Mouse (Mus musculus): ENCODE data around the gene Lrrc8d. TPM values are rescaled to one million over a fixed set of nuclear protein-coding genes. Genes with fewer than 3 reads are reported as not detected.
"Not testable (repeated sequence)": the region's sequence is repeated elsewhere in the genome, so short reads cannot be mapped to it uniquely, and the experiment has no call there.

The Lrrc8d gene
- total and polyA plus RNA-seq, 2 experiments from 2014 or later, result 16.8 to 37.2 TPM

- Histone ChIP-seq H3K4me3 (ENCODE audit: low read depth, low read length) (no peak overlapping the region), H3K9me3 (ENCODE audit: low read length) (no peaks in the 10 kb centered on the region), H3K4me2 (ENCODE audit: low read depth) (no peak overlapping the region), H3K27ac (ENCODE audit: low read depth, low read length) (no peak overlapping the region), H3K4me1 (ENCODE audit: insufficient read depth) (no peaks in the 10 kb centered on the region), H3K9ac (no peak overlapping the region), H3K36me3 (ENCODE audit: insufficient read depth) (no peaks in the 10 kb centered on the region), H3K27me3 (ENCODE audit: insufficient read depth, low read length) (no peaks in the 10 kb centered on the region)
- WGBS, result 31% methylated on average over 14 of the region's 14 CpGs
- peak; percentile 86 for TF ChIP-seq CTCF (IDR thresholded peaks at IDR 0.05; ENCODE audit: low read depth)
- ATAC-seq, result peak; percentile 74; the same call in 1 of the 2 replicates
- peak; percentile 91 for DNase-seq
Observed at GRCm38 (mm10) chr5:105684861-105685600, 14.7 kb upstream of the Lrrc8d start.

- 85% methylated on average over 6 of the region's 7 CpGs for WGBS
- not testable (repeated sequence) for ATAC-seq; H3K9me3 ChIP-seq (ENCODE audit: low read length); H3K9ac ChIP-seq; H3K27me3 ChIP-seq (ENCODE audit: insufficient read depth, low read length); H3K4me3 ChIP-seq (ENCODE audit: low read depth, low read length); DNase-seq; H3K27ac ChIP-seq (ENCODE audit: low read depth, low read length); H3K4me1 ChIP-seq (ENCODE audit: insufficient read depth); H3K36me3 ChIP-seq (ENCODE audit: insufficient read depth); H3K4me2 ChIP-seq (ENCODE audit: low read depth)
Observed at GRCm38 (mm10) chr5:105685780-105686305, 13.9 kb upstream of the Lrrc8d start.

GRCm38 (mm10) chr5:105686331-105686995 lies 13.3 kb upstream of the Lrrc8d start:
- no peak overlapping the region for H3K4me2 ChIP-seq (ENCODE audit: low read depth)
- H3K9ac ChIP-seq, result no peak overlapping the region
- DNase-seq (peak; percentile 18), ATAC-seq (peak; percentile 54; the same call in 1 of the 2 replicates)
- H3K27me3 ChIP-seq (ENCODE audit: insufficient read depth, low read length), result no peaks in the 10 kb centered on the region
- H3K36me3 ChIP-seq (ENCODE audit: insufficient read depth), result no peaks in the 10 kb centered on the region
- H3K4me1 ChIP-seq (ENCODE audit: insufficient read depth), result no peaks in the 10 kb centered on the region
- H3K9me3 ChIP-seq (ENCODE audit: low read length), result no peaks in the 10 kb centered on the region
- peak; percentile 53 for TF ChIP-seq CTCF (IDR thresholded peaks at IDR 0.05; ENCODE audit: low read depth)
- no peak overlapping the region for H3K27ac ChIP-seq (ENCODE audit: low read depth, low read length)
- H3K4me3 ChIP-seq (ENCODE audit: low read depth, low read length), result no peak overlapping the region
- 56% methylated on average over 12 of the region's 12 CpGs for WGBS

- DNase-seq (no peak), ATAC-seq (no peak)
- H3K27me3 ChIP-seq (ENCODE audit: insufficient read depth, low read length), result no peaks in the 10 kb centered on the region
- H3K27ac ChIP-seq (ENCODE audit: low read depth, low read length), result no peak overlapping the region
- H3K36me3 ChIP-seq (ENCODE audit: insufficient read depth), result no peaks in the 10 kb centered on the region
- H3K4me2 ChIP-seq (ENCODE audit: low read depth), result no peak overlapping the region
- H3K4me3 ChIP-seq (ENCODE audit: low read depth, low read length), result no peak overlapping the region
- no peak overlapping the region for H3K9ac ChIP-seq
- TF ChIP-seq CTCF (IDR thresholded peaks at IDR 0.05; ENCODE audit: low read depth), result no peak
- H3K9me3 ChIP-seq (ENCODE audit: low read length), result no peaks in the 10 kb centered on the region
- 65% methylated on average over 10 of the region's 10 CpGs for WGBS
- H3K4me1 ChIP-seq (ENCODE audit: insufficient read depth), result no peaks in the 10 kb centered on the region
Observed at GRCm38 (mm10) chr5:105690502-105691454, 9.0 kb upstream of the Lrrc8d start.

GRCm38 (mm10) chr5:105691645-105692044 lies 8.1 kb upstream of the Lrrc8d start:
- no peaks in the 10 kb centered on the region for H3K9me3 ChIP-seq (ENCODE audit: low read length)
- ATAC-seq (no peak), DNase-seq (no peak)
- H3K4me2 ChIP-seq (ENCODE audit: low read depth), result no peak overlapping the region
- H3K36me3 ChIP-seq (ENCODE audit: insufficient read depth), result no peaks in the 10 kb centered on the region
- 89% methylated on average over 7 of the region's 7 CpGs for WGBS
- no peak overlapping the region for H3K9ac ChIP-seq
- no peaks in the 10 kb centered on the region for H3K4me1 ChIP-seq (ENCODE audit: insufficient read depth)
- H3K27ac ChIP-seq (ENCODE audit: low read depth, low read length), result no peak overlapping the region
- TF ChIP-seq CTCF (IDR thresholded peaks at IDR 0.05; ENCODE audit: low read depth), result peak; percentile 50
- no peak overlapping the region for H3K4me3 ChIP-seq (ENCODE audit: low read depth, low read length)
- no peaks in the 10 kb centered on the region for H3K27me3 ChIP-seq (ENCODE audit: insufficient read depth, low read length)

GRCm38 (mm10) chr5:105694339-105694930 lies 5.3 kb upstream of the Lrrc8d start:
- WGBS, result 87% methylated on average over 7 of the region's 7 CpGs

More at GRCm38 (mm10) chr5:105694339-105694930, 5.3 kb upstream of the Lrrc8d start:
- Histone ChIP-seq H3K27ac (ENCODE audit: low read depth, low read length) (no peak overlapping the region), H3K4me3 (ENCODE audit: low read depth, low read length) (no peak overlapping the region), H3K9ac (no peak overlapping the region), H3K4me2 (ENCODE audit: low read depth) (no peak overlapping the region), H3K4me1 (ENCODE audit: insufficient read depth) (no peaks in the 10 kb centered on the region), H3K36me3 (ENCODE audit: insufficient read depth) (no peaks in the 10 kb centered on the region), H3K27me3 (ENCODE audit: insufficient read depth, low read length) (no peaks in the 10 kb centered on the region), H3K9me3 (ENCODE audit: low read length) (no peaks in the 10 kb centered on the region)
- no peak for ATAC-seq
- TF ChIP-seq CTCF (IDR thresholded peaks at IDR 0.05; ENCODE audit: low read depth), result no peak
- DNase-seq, result no peak
